Mouse (Mus musculus) Patski (cell line): ENCODE measurements around the gene Mab21l3. TPM values are rescaled to one million over a fixed set of nuclear protein-coding genes. Genes with fewer than 3 reads are reported as not detected.

Source experiments
- ATAC-seq: fragments of 100-300 bp; one replicate; pipeline ENCODE4 v1.8.0; 2021
- CTCF ChIA-PET: fragments of 350-600 bp; sonication (Branson Sonifier 250); formaldehyde crosslinking; loops from one replicate; lab custom pipeline; 2022; ENCODE audit warnings: inconsistent platforms; lab: Charles Lee
- POLR2A ChIA-PET: fragments of 350-600 bp; sonication (Branson Sonifier 250); formaldehyde crosslinking; loops from one replicate; lab custom pipeline; 2022; ENCODE audit warnings: antibody characterized with exemption, inconsistent platforms; lab: Charles Lee
- DNase-seq: peaks from one replicate; pipeline ENCODE4 v3.0.0-alpha.2; 2011; ENCODE audit warnings: low read depth, low spot score
- H3K27me3 ChIP-seq: fragments of 371-371 bp; one replicate; pipeline ENCODE4 v1.5.1; 2021
- CTCF ChIP-seq: fragments of 100-300 bp; IDR thresholded peaks from one replicate; pipeline ENCODE4 v1.5.1; 2021
- in situ Hi-C: fragments of 300-500 bp; cut with MboI; formaldehyde crosslinking; loops from 3 replicates; pipeline ENCODE4 v1.11.1; 2018; ENCODE audit warnings: low pct_unique_long_range_greater_than_20kb, mixed read lengths
- polyA plus RNA-seq: library from polyadenylated mRNA; unstranded; gene quantifications from one replicate; pipeline ENCODE4 v1.2.3, GENCODE M21; 2021

Mab21l3 gene
- polyA plus RNA-seq, 1 experiment from 2014 or later = 1.1 TPM

DNA sequence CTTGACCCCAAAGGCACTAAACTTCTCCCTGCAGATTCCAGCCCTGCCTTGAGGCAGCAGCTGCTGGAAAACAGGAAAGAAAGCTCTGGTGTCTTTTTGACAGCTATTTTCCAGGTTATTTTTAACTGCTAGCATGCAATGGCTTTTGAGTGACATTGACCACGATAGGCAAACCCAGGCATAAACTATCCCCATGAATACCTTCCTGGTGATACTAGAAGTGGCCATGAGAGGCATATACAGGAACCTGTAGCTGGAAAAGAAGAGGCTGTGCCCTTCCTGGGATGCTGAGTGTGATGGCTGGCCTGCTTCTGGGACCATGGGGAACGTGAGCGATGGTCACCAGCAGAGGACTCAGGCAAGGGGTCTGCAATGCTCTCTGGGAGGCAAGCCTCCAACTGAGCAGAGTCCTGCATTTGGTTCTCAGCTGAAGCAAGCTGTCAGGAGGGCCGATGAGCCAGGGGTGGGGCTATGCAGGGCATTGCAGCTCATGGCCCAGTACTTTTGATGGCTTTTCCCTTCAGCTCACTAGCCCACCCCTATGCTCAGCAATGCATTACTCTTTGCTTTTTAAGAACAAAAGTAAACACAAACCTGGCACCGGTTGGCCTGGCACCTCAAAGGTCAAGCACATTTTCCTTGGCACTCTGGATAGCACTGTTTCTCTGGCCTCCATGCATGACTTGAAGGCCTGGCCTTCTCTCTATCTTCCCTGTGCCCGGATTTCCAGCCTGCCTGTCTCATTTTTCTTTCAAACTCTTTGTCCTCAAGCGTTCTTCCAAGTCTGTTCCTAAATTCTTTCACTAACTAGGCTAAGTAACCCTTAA lies 27.9 kb upstream of the Mab21l3 start:
- CTCF ChIA-PET = interaction anchor here (1.0 to 2.1 kb wide), 5 partner anchors 9 to 41 kb away, joined by 3 to 6 read pairs (median 3); no protein-coding TSS in a partner anchor
- ATAC-seq = peak; percentile 45
- peak; percentile 59 for DNase-seq
- no peak for TF ChIP-seq CTCF
- POLR2A ChIA-PET = no interaction called here
- H3K27me3 ChIP-seq = no peaks in the 10 kb centered on the region
- in situ Hi-C loops = no loop called here

DNA sequence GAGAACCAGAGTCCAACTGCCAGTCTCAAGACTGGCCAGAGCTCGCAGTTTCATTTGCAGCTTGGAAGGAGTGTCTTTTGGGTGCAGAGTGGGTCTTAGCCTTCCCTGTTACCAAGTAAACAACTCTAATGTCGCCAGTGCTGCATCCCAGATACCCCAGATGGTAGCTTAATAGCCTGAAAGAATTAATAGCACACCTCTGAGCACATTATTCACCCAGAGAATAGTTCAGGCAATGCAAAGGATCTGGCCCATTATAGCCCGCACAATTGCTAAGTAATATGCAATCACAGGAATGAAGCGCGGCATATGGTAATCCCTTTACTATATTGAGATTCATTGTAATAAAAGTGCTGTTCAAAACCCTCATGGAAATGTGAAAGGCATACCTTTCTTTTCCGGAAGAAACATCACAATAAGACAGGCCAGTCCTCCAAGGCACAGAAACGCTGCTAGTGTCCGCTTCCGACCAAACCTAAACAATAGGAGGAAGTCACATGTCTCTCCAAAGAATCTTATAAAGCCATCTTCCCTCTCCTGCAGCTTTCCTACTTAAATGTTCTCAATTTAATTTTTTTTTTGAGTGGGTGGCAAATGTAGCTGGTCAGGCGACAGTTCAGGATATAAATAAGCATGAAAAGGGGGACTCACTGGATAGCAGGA lies 26.6 kb upstream of the Mab21l3 start:
- ATAC-seq (no peak), DNase-seq (no peak)
- in situ Hi-C loops = no loop called here
- no peak for TF ChIP-seq CTCF
- ChIA-PET POLR2A (no interaction called here), CTCF (interaction anchor here (1.1 to 2.1 kb wide), 4 partner anchors 9 to 39 kb away, joined by 3 to 6 read pairs (median 4); no protein-coding TSS in a partner anchor)
- no peaks in the 10 kb centered on the region for H3K27me3 ChIP-seq

GRCm38 (mm10) chr3:101873061-101873675 lies 24.4 kb upstream of the Mab21l3 start:
- no peak for TF ChIP-seq CTCF
- DNase-seq (no peak), ATAC-seq (no peak)
- POLR2A ChIA-PET = no interaction called here
- in situ Hi-C loops = no loop called here
- CTCF ChIA-PET = no interaction called here
- H3K27me3 ChIP-seq = no peaks in the 10 kb centered on the region

DNA sequence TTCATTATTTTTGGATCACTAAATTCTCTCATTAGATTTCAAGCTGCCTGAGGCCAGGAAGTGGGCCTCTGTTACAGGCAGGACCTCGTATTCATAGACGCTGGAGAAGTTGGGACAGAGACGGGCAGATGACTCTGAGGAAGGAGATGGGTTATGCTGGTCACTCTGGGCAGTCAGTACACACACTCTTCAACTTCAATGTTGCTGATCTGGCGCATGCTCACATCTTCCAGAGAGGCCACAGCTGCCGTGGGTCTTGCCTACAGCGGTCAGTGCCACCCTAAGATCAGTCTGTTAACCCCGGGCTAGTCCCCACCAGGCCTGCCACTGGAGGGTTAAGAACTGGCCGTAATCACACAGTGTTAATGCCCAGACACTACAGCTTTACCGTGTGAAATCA lies 23.2 kb upstream of the Mab21l3 start:
- in situ Hi-C loops = no loop called here
- no peaks in the 10 kb centered on the region for H3K27me3 ChIP-seq
- no peak for TF ChIP-seq CTCF
- ChIA-PET POLR2A (no interaction called here), CTCF (no interaction called here)
- DNase-seq (no peak), ATAC-seq (no peak)

DNA sequence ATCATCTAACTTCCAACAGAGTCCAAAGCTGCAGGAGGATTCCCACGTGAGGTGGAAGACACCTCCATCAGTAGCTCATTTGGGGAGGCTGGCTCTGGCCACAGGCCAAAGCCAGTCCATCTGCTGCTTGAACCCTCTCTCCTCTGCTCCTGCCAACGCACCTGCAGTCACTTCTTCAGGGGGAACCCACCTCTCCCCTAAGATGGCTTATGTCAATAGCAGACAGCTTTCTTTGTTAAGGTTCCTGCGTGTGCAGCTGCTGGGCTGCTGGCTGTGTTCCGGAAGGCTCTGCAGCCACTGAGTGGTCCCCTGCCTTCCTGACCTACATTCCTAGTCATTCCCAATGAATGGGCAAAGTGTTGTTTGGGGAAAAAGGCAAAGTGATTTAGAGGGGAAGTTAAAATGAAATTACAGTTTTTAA lies 18.3 kb upstream of the Mab21l3 start:
- POLR2A ChIA-PET = no interaction called here
- CTCF ChIA-PET = interaction anchor here (1.1 to 1.5 kb wide), 3 partner anchors 9 to 14 kb away, joined by 3 to 4 read pairs (median 3); no protein-coding TSS in a partner anchor
- DNase-seq = no peak
- H3K27me3 ChIP-seq = no peaks in the 10 kb centered on the region
- TF ChIP-seq CTCF = no peak
- ATAC-seq = no peak
- in situ Hi-C loops = no loop called here

DNA sequence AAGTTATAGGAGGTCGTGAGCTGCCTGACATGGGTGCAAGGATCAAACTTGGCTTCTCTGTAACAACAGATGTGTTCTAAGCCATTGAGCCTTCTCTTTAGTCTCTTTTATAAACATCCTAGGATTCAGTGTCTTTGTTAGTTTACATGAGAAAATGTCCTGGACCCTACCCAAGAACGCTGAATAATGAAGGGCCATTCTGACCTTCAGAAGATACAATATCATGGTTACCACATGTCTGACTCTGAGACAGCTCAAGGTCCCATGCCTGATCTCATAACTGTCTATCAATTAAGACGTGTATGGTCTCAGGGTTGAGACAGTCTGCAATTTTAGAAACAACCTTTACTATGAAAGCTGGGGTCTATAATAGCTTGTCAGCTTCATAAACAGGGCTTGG lies 13.1 kb upstream of the Mab21l3 start:
- no peak for TF ChIP-seq CTCF
- no peak for DNase-seq
- ChIA-PET POLR2A (no interaction called here), CTCF (interaction anchor here (1.7 kb wide), 1 partner anchor 13 kb away, joined by 6 read pairs; no protein-coding TSS in a partner anchor)
- H3K27me3 ChIP-seq = no peaks in the 10 kb centered on the region
- ATAC-seq = no peak
- in situ Hi-C loops = no loop called here

DNA sequence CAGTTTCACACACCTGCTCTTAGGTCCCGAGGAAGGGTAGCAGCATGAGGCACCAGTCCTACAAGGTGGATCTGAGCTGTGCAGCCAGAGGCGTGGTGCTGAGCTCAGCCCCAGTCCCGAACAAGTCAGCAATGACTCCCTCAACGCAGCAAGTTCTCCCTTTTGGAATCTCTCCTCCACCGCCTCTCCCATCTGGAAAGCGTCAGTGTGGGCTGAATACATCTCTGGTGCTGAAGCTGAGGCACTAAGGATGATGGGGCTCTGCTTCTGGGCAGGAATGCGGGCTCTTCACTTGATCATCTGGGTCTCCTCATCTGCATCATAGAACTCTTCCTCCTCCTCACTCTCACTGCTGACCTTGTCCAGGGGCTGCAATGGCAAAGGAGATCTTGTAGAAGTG lies 11.4 kb upstream of the Mab21l3 start:
- H3K27me3 ChIP-seq = no peaks in the 10 kb centered on the region
- peak; percentile 45 for ATAC-seq
- POLR2A ChIA-PET = no interaction called here
- no peak for DNase-seq
- CTCF ChIA-PET = interaction anchor here (0.8 to 1.0 kb wide), 3 partner anchors 9 to 47 kb away, joined by 3 to 4 read pairs (median 3); no protein-coding TSS in a partner anchor
- no peak for TF ChIP-seq CTCF
- in situ Hi-C loops = no loop called here

DNA sequence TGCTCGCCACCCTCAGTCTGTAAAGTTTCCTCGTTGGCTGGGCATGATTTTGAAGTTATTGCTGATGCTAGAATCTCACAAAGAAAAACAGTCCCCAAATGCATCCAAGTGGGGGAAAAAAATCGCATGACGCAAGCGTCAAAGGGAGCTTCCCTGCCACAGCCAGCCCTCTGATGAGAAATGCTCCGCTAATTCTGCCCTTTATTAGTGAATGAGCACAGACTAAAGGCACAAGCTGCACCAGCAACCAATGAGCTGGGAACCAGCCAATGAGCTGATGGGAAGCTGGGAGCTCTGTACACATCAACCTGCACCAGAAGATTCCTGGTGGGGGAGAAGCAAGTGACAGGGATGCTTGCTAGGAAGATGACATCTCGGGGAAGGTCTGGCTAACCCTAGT lies 11.0 kb upstream of the Mab21l3 start:
- no peaks in the 10 kb centered on the region for H3K27me3 ChIP-seq
- ATAC-seq (peak; percentile 51), DNase-seq (peak; percentile 65)
- POLR2A ChIA-PET = no interaction called here
- CTCF ChIA-PET = interaction anchor here (0.8 to 0.9 kb wide), 2 partner anchors 10 to 47 kb away, joined by 3 to 4 read pairs; no protein-coding TSS in a partner anchor
- in situ Hi-C loops = no loop called here
- no peak for TF ChIP-seq CTCF

GRCm38 (mm10) chr3:101854075-101854474 lies 5.3 kb upstream of the Mab21l3 start:
- POLR2A ChIA-PET = no interaction called here
- TF ChIP-seq CTCF = no peak
- in situ Hi-C loops = no loop called here

DNA sequence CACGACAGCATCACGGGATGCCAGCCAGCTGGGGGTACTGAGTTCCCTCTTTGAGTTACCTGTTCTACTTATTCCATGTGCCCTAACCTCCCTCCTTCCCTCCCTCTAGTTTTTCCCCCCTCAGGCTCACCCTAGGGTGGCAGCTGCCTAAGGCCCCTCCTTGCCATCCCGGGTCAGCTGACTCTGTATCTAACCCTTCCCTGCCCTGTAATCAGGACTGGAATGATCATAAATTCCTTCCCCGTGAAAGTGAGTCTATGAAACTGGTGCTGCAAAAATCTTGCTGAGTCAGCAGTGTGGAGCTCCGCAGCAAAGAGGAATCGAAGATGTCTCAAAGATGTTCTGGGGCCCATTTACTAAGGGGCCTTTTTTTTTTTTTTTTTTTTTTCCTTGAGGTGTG lies 2.6 kb upstream of the Mab21l3 start:
- CTCF ChIA-PET = interaction anchor here (0.8 to 1.2 kb wide), 2 partner anchors 9 kb away, joined by 3 read pairs; no protein-coding TSS in a partner anchor
- in situ Hi-C loops = no loop called here

More at GRCm38 (mm10) chr3:101854075-101854474, 5.3 kb upstream of the Mab21l3 start:
- H3K27me3 ChIP-seq = no peaks in the 10 kb centered on the region
- ATAC-seq (no peak), DNase-seq (no peak)
- CTCF ChIA-PET = interaction anchor here (1.8 kb wide), 1 partner anchor 15 kb away, joined by 8 read pairs; no protein-coding TSS in a partner anchor

More for the DNA sequence above, 2.6 kb upstream of the Mab21l3 start:
- POLR2A ChIA-PET = no interaction called here
- ATAC-seq (no peak), DNase-seq (no peak)
- H3K27me3 ChIP-seq = no peaks in the 10 kb centered on the region
- no peak for TF ChIP-seq CTCF
